Mouse (Mus musculus) ES-Bruce4 (cell line): ENCODE data around the gene Ankrd11.

ENCODE experiments used
- CTCF ChIP-seq: IDR thresholded peaks from one replicate; pipeline ENCODE4 v1.8.1; 2011; ENCODE audit warnings: low read depth, low read length
- EP300 ChIP-seq: IDR thresholded peaks from 2 replicates; pipeline ENCODE4 v1.6.1; 2011; ENCODE audit warnings: low read depth, low read length; ENCODE audit not compliant: insufficient read depth
- POLR2A ChIP-seq: IDR thresholded peaks from one replicate; pipeline ENCODE4 v1.8.1; 2011; ENCODE audit warnings: low read length; ENCODE audit not compliant: insufficient read depth

- no peak for TF ChIP-seq CTCF
- TF ChIP-seq POLR2A = no peak
- no peak for TF ChIP-seq EP300
Measured at GRCm38 (mm10) chr8:122871663-122872062, 170.4 kb downstream of the Ankrd11 start.
